Mouse (Mus musculus) MEL (cell line): ENCODE measurements around the gene Homer1. TPM values are rescaled to one million over a fixed set of nuclear protein-coding genes. Genes with fewer than 3 reads are reported as not detected.

Experiments used
- DNase-seq: peaks from one replicate; pipeline ENCODE4 v3.0.0; 2011; ENCODE audit warnings: low read depth, low spot score
- H3K27ac ChIP-seq: 2 replicates; pipeline ENCODE4 v1.5.1; 2012; ENCODE audit warnings: low read depth, mild to moderate bottlenecking, control low read depth, low read length, moderate library complexity; ENCODE audit not compliant: control insufficient read depth
- H3K27me3 ChIP-seq, 2 experiments: fragments of 150-350 bp in 1 of 2; sonication (generic) in 1 of 2; 2 replicates each; pipeline ENCODE4 v1.6.1; 2012; ENCODE audit warnings: low read length in 2 of 2, mild to moderate bottlenecking in 2 of 2, improper control_type of control experiment in 1 of 2, moderate library complexity in 1 of 2; ENCODE audit not compliant: insufficient read depth in 2 of 2, control insufficient read depth in 1 of 2
- H3K36me3 ChIP-seq, 2 experiments: 2 replicates each; pipeline ENCODE4 v1.6.1; 2012 to 2014; ENCODE audit warnings: low read length in 2 of 2, improper control_type of control experiment in 1 of 2, inconsistent platforms in 1 of 2, mild to moderate bottlenecking in 1 of 2; ENCODE audit not compliant: insufficient read depth in 2 of 2, control insufficient read depth in 1 of 2
- H3K4me1 ChIP-seq, 2 experiments: fragments of 150-350 bp in 1 of 2; sonication (generic) in 1 of 2; 2 replicates each; pipeline ENCODE4 v1.6.1; 2012; ENCODE audit warnings: low read length in 2 of 2, improper control_type of control experiment in 1 of 2, mild to moderate bottlenecking in 1 of 2; ENCODE audit not compliant: insufficient read depth in 2 of 2, control insufficient read depth in 1 of 2
- H3K4me3 ChIP-seq, 2 experiments: fragments of 150-350 bp in 1 of 2; sonication (generic) in 1 of 2; 2 replicates each; pipeline ENCODE4 v1.5.1; 2012; ENCODE audit warnings: low read depth in 2 of 2, low read length in 2 of 2, mild to moderate bottlenecking in 2 of 2, moderate library complexity in 2 of 2, control low read depth in 1 of 2, improper control_type of control experiment in 1 of 2; ENCODE audit not compliant: control insufficient read depth in 1 of 2, insufficient read depth in 1 of 2
- H3K79me2 ChIP-seq: 2 replicates; pipeline ENCODE4 v1.6.1; 2012; ENCODE audit warnings: mild to moderate bottlenecking, low read length, moderate library complexity; ENCODE audit not compliant: control insufficient read depth, poor library complexity, insufficient read depth
- H3K9ac ChIP-seq: 2 replicates; pipeline ENCODE4 v1.6.1; 2012; ENCODE audit warnings: low read depth, mild to moderate bottlenecking, control low read depth, low read length, moderate library complexity; ENCODE audit not compliant: control insufficient read depth, poor library complexity, severe bottlenecking
- H3K9me3 ChIP-seq: fragments of 150-350 bp; sonication (generic); replicated peaks from 2 replicates; pipeline ENCODE4 v1.6.1; 2012; ENCODE audit warnings: mild to moderate bottlenecking, low read length, improper control_type of control experiment, moderate library complexity; ENCODE audit not compliant: insufficient read depth
- EP300 ChIP-seq, 2 experiments: IDR thresholded peaks; 2 replicates each; pipeline ENCODE4 v1.6.1; 2011; ENCODE audit warnings: improper control_type of control experiment in 2 of 2, low read length in 2 of 2, low read depth in 1 of 2, mild to moderate bottlenecking in 1 of 2
- ETS1 ChIP-seq: IDR thresholded peaks from 2 replicates; pipeline ENCODE4 v1.6.1; 2012; ENCODE audit warnings: low read depth, mild to moderate bottlenecking, inconsistent platforms, low read length, improper control_type of control experiment, moderate library complexity
- GATA1 ChIP-seq: IDR thresholded peaks from 2 replicates; pipeline ENCODE4 v1.6.1; 2011; ENCODE audit warnings: low read depth, low read length, improper control_type of control experiment
- HCFC1 ChIP-seq: IDR thresholded peaks from 2 replicates; pipeline ENCODE4 v1.6.1; 2012; ENCODE audit warnings: low read depth, mild to moderate bottlenecking, inconsistent platforms, low read length, improper control_type of control experiment, moderate library complexity
- JUND ChIP-seq: IDR thresholded peaks from 2 replicates; pipeline ENCODE4 v1.6.1; 2011; ENCODE audit warnings: low read depth, mild to moderate bottlenecking, improper control_type of control experiment, low read length
- MAFK ChIP-seq: IDR thresholded peaks from 2 replicates; pipeline ENCODE4 v1.6.1; 2011; ENCODE audit warnings: low read depth, mild to moderate bottlenecking, low read length, improper control_type of control experiment, borderline replicate concordance
- MAX ChIP-seq: IDR thresholded peaks from 2 replicates; pipeline ENCODE4 v1.6.1; 2011; ENCODE audit warnings: low read length, improper control_type of control experiment
- MAZ ChIP-seq: IDR thresholded peaks from 2 replicates; pipeline ENCODE4 v1.6.1; 2012; ENCODE audit warnings: low read depth, mild to moderate bottlenecking, inconsistent platforms, low read length, improper control_type of control experiment
- MXI1 ChIP-seq: IDR thresholded peaks from 2 replicates; pipeline ENCODE4 v1.6.1; 2011; ENCODE audit warnings: mild to moderate bottlenecking, low read depth, low read length, improper control_type of control experiment
- MYB ChIP-seq: IDR thresholded peaks from 2 replicates; pipeline ENCODE4 v1.6.1; 2011; ENCODE audit warnings: mild to moderate bottlenecking, low read depth, low read length, improper control_type of control experiment
- MYC ChIP-seq: IDR thresholded peaks from 2 replicates; pipeline ENCODE4 v1.6.1; 2011; ENCODE audit warnings: low read depth, mild to moderate bottlenecking, low read length, improper control_type of control experiment, moderate library complexity
- NRF1 ChIP-seq: IDR thresholded peaks from 2 replicates; pipeline ENCODE4 v1.6.1; 2014; ENCODE audit warnings: low read depth, mild to moderate bottlenecking, inconsistent platforms, low read length, improper control_type of control experiment, moderate library complexity; ENCODE audit not compliant: poor library complexity, insufficient read depth, severe bottlenecking
- POLR2A ChIP-seq, 2 experiments: IDR thresholded peaks; 2 replicates each; pipeline ENCODE4 v1.6.1; 2011 to 2012; ENCODE audit warnings: low read length in 2 of 2, mild to moderate bottlenecking in 2 of 2, control low read depth in 1 of 2, improper control_type of control experiment in 1 of 2, low read depth in 1 of 2, moderate library complexity in 1 of 2; ENCODE audit not compliant: control insufficient read depth in 1 of 2, insufficient read depth in 1 of 2, poor library complexity in 1 of 2
- POLR2AphosphoS2 ChIP-seq: IDR thresholded peaks from 2 replicates; pipeline ENCODE4 v1.6.1; 2011; ENCODE audit warnings: low read length, improper control_type of control experiment
- SIN3A ChIP-seq: IDR thresholded peaks from 2 replicates; pipeline ENCODE4 v1.6.1; 2012; ENCODE audit warnings: low read length, improper control_type of control experiment, inconsistent platforms
- TBP ChIP-seq: IDR thresholded peaks from 2 replicates; pipeline ENCODE4 v1.8.0; 2011; ENCODE audit warnings: low read depth, low read length, improper control_type of control experiment
- TCF12 ChIP-seq: IDR thresholded peaks from 2 replicates; pipeline ENCODE4 v1.6.1; 2014; ENCODE audit warnings: low read depth, mild to moderate bottlenecking, inconsistent platforms, low read length, improper control_type of control experiment, moderate library complexity
- ZMIZ1 ChIP-seq: IDR thresholded peaks from 2 replicates; pipeline ENCODE4 v1.6.1; 2012; ENCODE audit warnings: low read depth, mild to moderate bottlenecking, inconsistent platforms, low read length, improper control_type of control experiment, moderate library complexity
- ZNF384 ChIP-seq: IDR thresholded peaks from 2 replicates; pipeline ENCODE4 v1.6.1; 2012; ENCODE audit warnings: low read depth, mild to moderate bottlenecking, inconsistent platforms, low read length, improper control_type of control experiment
- polyA plus RNA-seq, 2 experiments: library from polyadenylated mRNA; stranded (reverse) in 1 of 2; unstranded in 1 of 2; fragments of >175 nt in 1 of 2; fragments of >200 nt in 1 of 2; gene quantifications; 2 replicates each; pipeline versions ENCODE4 v1.2.1 to v1.2.4; 2012; ENCODE audit warnings: low replicate concordance in 2 of 2, low read depth in 1 of 2; ENCODE audit not compliant: insufficient read length in 2 of 2, insufficient read depth in 1 of 2, missing spikeins in 1 of 2
- total RNA-seq: library from RNA; depleted of rRNA; stranded (reverse); fragments of 300-350 nt; gene quantifications from 2 replicates; pipeline ENCODE4 v1.2.3, GENCODE M21; 2012

The Homer1 gene
- total and polyA plus RNA-seq, 3 experiments = 19.5 to 20.6 TPM; not detected in 1

- Histone ChIP-seq H3K9ac (peak overlapping the region; percentile 55), H3K9me3 (no peaks in the 10 kb centered on the region), H3K4me1 (peaks cover 4 to 8% of the 10 kb centered on the region in 2 experiments), H3K27me3 (no peaks in the 10 kb centered on the region), H3K79me2 (peaks cover 19% of the 10 kb centered on the region), H3K36me3 (peaks cover 0 to 11% of the 10 kb centered on the region in 2 experiments; a peak in 2 of 4 replicates), H3K27ac (peak overlapping the region; percentile 57), H3K4me3 (peak overlapping the region; percentile 38 to 60)
- TF ChIP-seq MXI1 (0 out of 2 replicates have a peak, but pooled peaks have one; percentile 24), POLR2A (IDR thresholded peaks at IDR 0.05; ENCODE audit: control insufficient read depth in 1 of 2, insufficient read depth in 1 of 2, low read depth in 1 of 2, low read length in 2 of 2, poor library complexity in 1 of 2) (no peak), EP300 (IDR thresholded peaks at IDR 0.05; ENCODE audit: low read depth in 1 of 2, low read length in 2 of 2) (no peak; a peak in 1 of 4 replicates), ZNF384 (no peak), SIN3A (peak; percentile 38; the same call in 1 of the 2 replicates), ETS1 (peak; percentile 92)
- DNase-seq = peak; percentile 59
These were observed 1.6 kb downstream of the Homer1 start for GRCm38 (mm10) chr13:93301060-93301459.

DNA sequence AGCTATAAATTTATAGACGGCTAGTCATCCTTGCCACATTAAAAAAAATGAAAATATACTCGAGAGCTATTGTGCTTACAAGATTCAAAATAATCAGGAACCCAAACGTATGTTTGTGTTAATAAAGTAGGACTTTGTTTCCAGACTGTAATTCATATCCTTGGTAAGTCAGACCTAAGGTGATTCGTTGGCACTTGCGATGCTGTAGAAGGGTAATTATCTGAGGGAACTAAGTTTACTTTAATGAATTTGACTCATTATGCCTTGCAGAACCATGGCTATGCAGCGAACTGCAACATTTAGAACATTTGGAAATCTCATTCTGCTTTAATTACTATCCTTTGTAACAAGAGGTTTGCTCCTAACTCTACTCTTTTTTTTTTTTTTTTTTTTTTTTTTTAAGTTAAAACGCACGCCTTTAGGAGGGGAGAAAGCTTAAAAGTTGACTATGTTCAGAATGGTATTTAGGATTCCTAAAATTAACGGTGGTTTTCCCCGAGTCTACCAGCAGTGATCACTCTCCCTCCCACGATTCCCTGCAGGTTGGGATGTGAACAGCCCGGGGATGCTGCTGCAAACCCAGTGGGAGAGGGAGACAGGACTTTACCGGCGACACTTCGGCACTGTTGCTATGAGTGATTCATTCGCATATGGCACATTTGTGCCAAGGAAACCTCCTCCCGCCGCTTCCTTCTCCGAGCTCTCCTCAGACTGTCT is 3.6 kb downstream of the Homer1 start:
- Histone ChIP-seq H3K4me3 (peak overlapping the region; percentile 86 to 95), H3K36me3 (peaks cover 0 to 21% of the 10 kb centered on the region in 2 experiments; a peak in 2 of 4 replicates), H3K27me3 (no peaks in the 10 kb centered on the region), H3K79me2 (peaks cover 31% of the 10 kb centered on the region), H3K9me3 (no peaks in the 10 kb centered on the region), H3K9ac (peak overlapping the region; percentile 86), H3K4me1 (peaks cover 14% of the 10 kb centered on the region in 2 experiments), H3K27ac (peak overlapping the region; percentile 83)
- TF ChIP-seq ZNF384 (peak; percentile 77), POLR2A (IDR thresholded peaks at IDR 0.05; ENCODE audit: control insufficient read depth in 1 of 2, insufficient read depth in 1 of 2, low read depth in 1 of 2, low read length in 2 of 2, poor library complexity in 1 of 2) (peak in 1 of 2 experiments; percentile 33; a peak in 2 of 4 replicates), MAFK (no peak), TCF12 (no peak), ZMIZ1 (peak; percentile 75; the same call in 1 of the 2 replicates), MAX (no peak), EP300 (IDR thresholded peaks at IDR 0.05; ENCODE audit: low read depth in 1 of 2, low read length in 2 of 2) (no peak), NRF1 (no peak), POLR2AphosphoS2 (no peak), MYB (no peak), MYC (no peak), TBP (0 out of 2 replicates have a peak, but pooled peaks have one; percentile 0), JUND (0 out of 2 replicates have a peak, but pooled peaks have one; percentile 55), HCFC1 (no peak), GATA1 (no peak), MXI1 (no peak), MAZ (no peak)
- DNase-seq = peak; percentile 57
